Mouse (Mus musculus) skeletal muscle tissue, adult 2 months (tissue): ENCODE measurements at regions not wholly inside any gene's neighbourhood (a gene's known extent, or its start where the extent isn't known, plus 50 kb on each side); places are given as distances from the start of the nearest gene placed in this dataset.
A peak's percentile ranks its signal among the peaks of the same experiment; 100 is the strongest.

ENCODE experiments used
- DNase-seq: peaks from one replicate; pipeline ENCODE4 v3.0.0-alpha.2; 2012; ENCODE audit warnings: low read depth, low spot score

DNA sequence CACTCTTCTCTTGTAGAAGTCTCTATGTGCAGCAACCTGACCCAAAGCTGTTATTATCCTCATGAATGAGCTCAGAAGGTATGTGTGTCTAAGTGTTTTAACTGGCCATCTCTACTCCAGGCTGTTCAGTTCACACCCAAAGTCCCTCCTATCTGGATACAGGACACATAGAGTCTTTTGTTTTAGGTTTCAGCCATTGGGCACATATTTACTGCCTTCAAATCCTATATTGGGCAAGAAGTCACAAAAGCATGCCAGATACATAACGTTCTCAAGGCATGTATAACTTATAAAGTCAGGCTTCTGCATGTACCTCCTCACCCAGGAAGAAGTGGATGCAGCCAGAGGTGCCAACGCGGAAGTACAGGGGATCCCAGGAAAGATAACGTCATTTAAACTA, 136.6 kb upstream of the Mmadhc start:
- no peak for DNase-seq

DNA sequence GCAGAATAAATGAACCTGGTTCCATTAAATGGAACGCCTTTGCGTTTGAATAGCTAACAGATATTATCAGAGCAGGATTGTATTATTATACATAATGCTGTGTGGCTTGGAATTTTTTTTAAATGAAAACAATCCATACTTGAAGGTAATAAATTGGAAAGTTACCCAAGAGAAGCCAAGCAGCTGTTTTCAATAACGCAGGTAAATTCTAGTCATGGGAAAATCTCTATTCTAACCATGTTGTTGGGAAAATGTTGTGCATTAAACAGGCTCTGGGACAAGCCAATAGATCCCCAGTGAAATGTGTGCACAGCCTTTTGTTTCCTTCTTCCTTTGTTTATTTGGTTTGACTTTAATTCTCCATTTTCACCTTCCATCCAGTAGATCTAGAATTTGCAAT, 128.6 kb upstream of the Mmadhc start:
- DNase-seq, result no peak

DNA sequence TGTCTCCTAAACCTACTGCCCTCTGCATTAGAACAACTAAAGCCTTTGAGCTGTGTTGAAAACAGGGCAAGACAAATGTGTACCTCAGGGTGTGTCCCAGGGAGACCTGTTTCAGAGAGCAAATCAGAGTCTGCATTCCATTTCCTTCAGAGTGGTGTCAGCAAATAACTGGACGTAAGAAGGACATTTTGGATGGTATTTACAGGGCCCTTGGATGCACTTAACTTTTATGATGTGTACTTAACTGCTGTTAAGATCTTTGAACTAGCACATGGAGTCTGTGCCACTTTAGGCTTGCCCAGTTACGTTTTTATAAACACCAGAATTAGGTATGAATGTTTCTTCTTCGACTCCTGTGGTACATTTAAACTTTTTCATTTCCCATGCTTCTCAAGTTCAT, 123.0 kb upstream of the Mmadhc start:
- DNase-seq, result no peak

DNA sequence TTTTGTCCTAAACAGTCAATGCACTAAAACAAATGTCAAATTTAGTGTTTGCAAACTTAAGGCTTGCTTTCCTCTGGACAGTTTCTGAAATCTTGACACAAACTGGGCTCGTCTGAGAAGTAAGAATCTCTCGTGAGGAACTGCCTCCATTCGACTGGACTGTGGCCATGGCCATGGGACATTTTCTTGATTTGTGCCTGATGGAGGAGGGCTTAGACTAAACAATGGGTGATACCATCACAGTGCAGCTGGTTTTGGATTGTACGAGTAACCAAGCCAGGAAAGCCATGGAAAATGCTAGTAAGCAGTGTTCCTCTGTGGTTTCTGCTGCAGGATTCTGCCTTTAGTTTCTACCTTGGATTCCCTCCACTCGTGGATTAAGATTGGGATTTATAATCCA, 121.0 kb upstream of the Mmadhc start:
- DNase-seq, result no peak

DNA sequence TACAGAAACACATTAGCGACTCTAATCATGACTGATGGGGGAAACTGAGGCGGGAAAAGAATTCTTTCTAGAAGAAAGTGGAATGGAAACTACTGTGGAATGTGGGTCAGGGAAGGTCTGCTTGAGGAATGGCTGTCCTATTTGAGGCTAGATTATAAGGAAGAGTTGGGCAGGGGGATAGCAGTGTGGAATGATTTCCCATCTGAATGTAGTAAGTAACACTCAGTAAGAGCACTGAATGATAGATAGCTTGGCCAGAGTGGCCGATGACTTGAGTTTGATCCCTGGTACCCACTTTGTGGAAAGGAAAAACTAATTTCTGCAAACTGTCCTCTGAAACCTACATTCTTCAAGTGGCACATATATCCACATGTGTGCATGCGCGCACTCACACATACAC, 120.5 kb upstream of the Mmadhc start:
- no peak for DNase-seq

DNA sequence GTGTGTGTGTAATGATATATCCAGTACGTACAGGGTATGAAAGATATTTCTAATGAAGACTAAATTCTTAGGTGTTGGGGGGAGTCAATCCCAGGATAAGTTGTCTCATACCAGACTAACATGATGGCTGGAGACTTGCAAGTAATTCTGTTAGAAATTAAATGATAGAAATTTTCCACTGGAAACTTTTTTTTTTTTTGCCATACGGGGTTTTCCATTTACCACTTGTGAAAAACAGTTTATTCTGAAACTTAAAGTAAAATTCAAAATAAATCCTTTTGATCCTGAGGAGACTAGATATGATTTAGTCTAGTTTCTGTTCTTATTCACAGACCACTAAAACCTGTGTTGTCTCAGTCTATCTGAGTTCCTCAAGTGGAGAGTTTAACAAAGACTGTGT, 119.5 kb upstream of the Mmadhc start:
- no peak for DNase-seq

DNA sequence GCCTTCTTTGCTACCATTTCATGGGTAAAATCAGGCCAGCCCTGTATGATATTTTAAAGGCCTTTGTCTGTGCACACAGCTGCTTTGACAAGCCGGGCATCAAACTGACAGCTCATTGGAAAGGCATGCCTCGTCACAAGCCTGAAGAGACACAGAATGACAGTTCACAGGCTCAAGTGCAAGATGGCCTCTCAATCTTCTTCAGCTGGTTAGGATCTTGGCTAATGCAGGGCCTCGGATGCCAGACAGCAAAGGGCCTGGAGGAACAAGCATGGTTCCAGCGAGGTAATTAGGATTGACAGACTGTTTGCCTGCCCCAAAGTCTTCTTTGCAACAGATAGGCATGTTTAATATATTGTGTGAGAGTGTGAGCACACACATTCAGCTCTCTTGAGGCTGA, 109.3 kb upstream of the Mmadhc start:
- no peak for DNase-seq

DNA sequence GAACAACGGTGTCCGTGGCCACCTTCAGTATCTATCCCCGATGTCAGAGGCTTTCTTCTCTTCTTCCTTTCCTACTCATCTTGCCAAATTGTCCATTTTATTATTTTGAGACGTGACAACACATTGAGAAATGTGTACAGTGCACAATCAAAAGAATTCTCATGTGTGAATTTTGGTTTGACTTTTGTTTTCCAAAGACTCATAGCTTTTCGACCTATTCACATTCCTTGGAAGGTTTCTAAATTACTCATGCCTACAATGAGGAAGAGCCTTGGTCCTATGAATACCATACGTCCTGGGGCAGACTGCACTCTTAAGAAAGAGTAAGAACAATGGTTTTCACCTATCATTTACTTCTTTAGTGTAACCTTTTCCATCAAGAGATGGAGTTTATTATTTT, 106.5 kb upstream of the Mmadhc start:
- DNase-seq, result no peak

DNA sequence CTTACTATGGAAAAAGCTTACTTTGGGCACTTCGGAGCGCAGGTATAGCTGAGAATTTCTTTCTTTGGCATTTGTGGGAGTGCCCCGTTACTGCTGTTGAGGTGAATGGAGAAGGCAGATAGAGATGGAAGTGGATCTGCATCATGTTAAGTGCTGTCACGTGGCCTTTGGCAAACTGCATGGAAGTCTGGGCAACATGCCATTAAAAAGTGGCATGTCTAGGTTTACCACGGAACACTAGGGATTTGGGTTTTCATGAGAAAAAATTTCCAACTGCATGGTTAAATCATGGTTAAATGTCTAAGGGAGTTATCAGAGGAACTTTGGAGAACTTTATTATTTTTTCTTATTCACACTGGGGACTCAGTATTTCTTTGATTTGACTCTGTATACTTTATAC, 102.0 kb upstream of the Mmadhc start:
- DNase-seq, result no peak

DNA sequence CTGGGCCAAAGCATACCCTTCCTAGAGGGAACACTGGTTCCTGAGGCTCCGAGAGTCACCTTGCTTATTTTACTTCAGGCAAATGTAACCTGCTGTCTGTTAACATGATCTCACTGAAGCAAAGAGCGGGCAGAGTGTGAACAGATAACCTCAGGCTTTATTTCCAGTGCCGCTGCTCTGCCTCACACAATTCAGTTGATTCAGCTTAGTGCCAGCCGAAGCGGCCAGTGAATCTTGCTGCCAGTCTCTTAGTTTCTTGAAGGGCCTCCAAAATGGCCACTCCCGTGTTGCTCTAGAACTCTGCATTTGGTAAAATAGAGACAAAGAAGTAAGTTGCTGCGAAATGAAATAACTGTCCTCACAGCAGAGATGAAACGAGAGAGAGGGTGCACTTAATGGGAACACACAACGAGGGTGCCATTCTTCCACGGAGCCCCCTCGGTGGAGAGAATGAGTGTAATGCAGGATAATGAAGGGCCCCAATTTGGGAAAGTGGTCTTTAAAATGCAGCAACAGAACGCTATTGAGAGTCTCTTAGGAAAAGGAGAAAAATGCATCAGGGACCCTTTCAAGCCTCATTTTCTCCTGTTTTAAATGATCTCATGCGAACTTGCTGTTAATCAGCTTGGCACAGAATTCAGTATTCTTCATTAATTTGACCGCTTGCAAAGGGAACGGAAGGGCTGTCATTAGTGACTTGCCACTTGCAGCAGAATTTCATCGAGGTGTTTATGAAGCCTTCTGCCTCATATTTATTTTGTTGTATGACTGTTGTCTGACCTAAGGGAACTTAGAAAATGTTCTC, 81.2 kb upstream of the Mmadhc start:
- no peak for DNase-seq

DNA sequence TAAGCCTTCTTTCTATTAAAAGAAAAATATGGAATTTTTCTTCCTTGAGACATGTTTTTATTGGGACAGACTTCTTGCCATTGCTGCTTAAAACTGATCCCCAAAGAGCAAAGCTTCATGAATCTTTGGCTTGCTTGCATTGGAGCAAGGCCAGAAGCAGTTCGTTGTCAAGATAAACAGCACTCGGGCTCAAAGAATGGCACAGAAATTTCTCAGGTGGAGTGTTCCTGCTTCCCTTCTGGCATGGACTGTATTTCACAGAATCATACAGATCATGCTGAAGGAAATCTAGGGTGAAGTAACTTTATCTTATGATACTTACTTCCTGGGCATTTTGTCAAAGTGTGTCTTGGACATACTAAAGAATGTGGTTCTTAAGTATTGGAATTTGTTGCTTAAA, 77.0 kb upstream of the Mmadhc start:
- DNase-seq, result no peak

DNA sequence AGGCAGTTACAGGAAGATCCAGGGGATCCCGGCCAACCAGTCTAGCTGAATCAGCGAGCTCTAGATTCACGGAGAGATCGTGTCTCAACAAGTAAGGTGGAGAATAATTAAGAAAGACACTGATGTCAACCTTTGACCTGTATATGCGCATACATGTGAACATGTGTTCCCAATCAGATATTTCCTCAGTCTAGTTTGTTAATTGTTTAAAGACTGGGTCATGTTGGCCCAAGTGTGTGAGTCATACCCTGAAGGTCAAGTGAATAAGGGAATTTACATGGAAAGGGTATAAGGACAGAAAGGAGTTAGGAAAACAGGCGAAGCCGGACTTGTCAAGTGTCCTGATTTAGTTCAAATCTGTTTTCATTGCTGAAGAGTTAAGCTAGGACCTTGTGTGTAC, 76.4 kb upstream of the Mmadhc start:
- no peak for DNase-seq

DNA sequence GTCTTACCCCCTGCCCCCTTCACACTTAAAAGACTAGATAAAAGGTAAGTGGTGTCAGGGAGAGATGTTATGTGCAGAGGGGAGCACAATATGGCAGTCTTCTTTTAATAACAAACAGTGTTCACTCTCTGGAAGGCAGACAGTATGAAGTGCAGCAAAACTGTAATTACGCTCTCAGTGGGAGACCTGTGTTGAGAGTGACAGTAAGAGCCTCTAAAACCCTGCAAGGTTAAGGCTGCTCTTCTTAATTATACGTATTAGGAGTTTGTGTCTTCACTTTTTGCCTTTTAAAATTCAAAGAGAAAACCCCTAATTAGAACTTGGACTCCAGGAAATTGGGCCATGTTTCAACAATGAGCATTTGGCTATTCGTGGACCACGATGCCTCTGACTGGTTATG, 72.2 kb upstream of the Mmadhc start:
- DNase-seq, result no peak

DNA sequence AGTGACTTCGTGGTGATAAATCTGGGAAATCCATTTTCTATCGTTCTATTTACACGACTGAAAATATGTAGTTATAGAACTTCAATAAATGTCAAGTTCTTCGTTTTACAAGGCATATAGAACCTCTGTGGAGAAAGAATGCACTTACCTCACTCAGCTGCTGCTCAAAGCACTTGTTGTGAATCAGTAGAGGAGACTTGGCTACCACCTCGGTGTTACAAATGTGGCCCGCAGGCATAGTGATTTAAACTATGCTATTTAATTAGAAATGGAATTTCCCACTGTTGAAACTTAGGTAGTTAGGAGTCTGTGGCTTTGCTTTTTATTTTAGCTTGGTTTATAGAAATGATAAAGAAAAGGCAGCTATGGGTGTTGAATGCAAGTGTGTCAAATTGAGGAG, 71.8 kb upstream of the Mmadhc start:
- DNase-seq, result no peak

DNA sequence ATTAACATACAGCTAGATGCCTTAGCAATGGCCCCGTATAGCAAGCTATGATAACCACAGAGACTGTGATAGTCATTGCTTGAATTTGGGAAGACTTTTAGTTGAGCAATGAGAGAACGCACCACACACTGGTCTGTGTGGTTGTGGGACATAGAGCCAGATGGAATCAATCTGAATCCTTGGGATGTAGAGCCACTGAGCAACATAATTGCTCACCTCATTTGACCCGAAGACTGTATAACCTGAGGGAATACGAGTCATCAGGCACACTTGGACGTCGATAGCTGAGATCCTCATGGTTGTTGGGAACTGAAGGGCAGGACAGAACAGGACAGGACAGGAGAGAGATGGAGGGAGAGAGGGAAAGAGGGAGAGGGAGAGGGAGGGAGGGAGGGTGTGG, 68.6 kb upstream of the Mmadhc start:
- peak; percentile 6 for DNase-seq

DNA sequence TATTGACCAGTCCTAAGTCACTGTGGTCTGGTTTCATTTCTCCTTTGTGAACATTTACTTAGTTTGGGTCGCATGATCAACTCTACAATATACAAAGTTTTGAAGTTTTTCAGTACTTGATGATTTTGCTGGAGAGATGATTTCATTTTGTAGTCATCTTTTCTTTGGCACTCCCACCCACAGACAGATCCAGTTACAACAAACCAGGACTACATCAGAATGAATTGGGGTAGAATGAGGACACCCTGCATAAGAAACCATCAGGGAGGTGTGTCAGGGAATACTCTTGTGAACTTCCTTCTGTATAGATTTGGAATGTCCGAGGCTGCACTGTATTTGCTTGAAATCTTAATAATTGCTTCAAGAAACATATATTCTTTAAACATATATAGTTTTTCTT, 59.5 kb upstream of the Mmadhc start:
- DNase-seq, result peak; percentile 30

DNA sequence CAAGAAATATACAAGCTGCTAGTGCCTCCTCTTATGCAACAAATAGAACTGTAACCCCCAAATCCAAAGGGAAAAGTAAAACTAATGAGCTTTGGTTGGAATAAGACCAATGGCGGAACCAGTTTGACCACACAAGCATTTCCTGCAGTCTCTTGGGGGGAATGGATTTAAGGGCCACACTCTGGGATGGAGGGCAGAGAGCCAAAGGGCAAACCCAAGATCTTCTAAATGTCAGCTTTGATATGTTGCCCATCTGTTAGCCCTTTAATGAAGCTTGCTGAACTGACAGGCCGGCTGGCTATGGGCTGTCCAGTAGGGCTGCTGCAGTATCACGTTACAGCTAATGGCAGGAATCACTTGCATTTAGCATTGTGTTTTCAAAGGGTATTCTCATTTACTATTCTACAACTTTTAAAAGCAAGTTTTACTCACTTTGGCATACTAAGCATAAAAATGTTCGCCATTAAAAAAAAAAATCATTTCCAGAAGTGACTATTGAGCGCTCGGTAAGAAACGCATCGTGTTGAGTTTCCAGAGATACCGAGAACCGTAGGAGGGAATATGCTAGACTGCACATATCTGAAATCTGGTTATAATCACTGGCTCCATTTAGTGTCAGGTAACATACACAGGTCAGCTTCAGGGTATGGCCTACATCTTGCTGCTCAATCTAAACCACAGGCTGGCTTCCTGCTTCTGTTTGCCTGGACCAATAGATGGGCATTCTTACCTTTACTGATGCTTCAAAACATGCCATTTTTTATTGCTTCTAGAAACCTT, 51.1 kb upstream of the Mmadhc start:
- no peak for DNase-seq
